Mouse (Mus musculus) layer of hippocampus, postnatal 10 days (tissue): ENCODE results near the gene Dnajc5. TPM values are rescaled to one million over a fixed set of nuclear protein-coding genes. Genes with fewer than 3 reads are reported as not detected.

ENCODE experiments used
- microRNA-seq, 2 experiments: library from miRNA; unstranded; fragments of <30 nt; microRNA quantifications; one replicate each; pipeline ENCODE4 v1.2.0; 2021
- total RNA-seq, 2 experiments: library from RNA; stranded (reverse); gene quantifications; 2 replicates each; pipeline ENCODE4 v1.2.3; 2021

Gene Dnajc5
- total RNA-seq, 2 experiments from 2014 or later: 253 to 296 TPM

Small RNAs within 50 kb of the gene (microRNA-seq; reads per million reads assigned to microRNA genes)
- gene Mir7006: 0 reads per million in 2 experiments

Other genes with a start within 250 kb of the Dnajc5 start
- gene Gmeb2, start 232.4 kb upstream of the Dnajc5 start, total RNA-seq: 10 to 100 TPM; 17.5 to 18.6 TPM
- 1,000 to 10,000 TPM in 1 of 2 experiments, 100 to 1,000 TPM in 1; 968 to 1,016 TPM for gene Stmn3, start 206.0 kb upstream of the Dnajc5 start, total RNA-seq
- gene Rtel1, start 200.7 kb upstream of the Dnajc5 start, total RNA-seq: 10 to 100 TPM; 39.5 to 46.1 TPM
- gene Zgpat, start 155.6 kb upstream of the Dnajc5 start, total RNA-seq: 10 to 100 TPM; 64.3 to 74.5 TPM
- gene Arfrp1, start 155.1 kb upstream of the Dnajc5 start, total RNA-seq: 10 to 100 TPM; 35.4 to 40.8 TPM
- 10 to 100 TPM; 30.3 to 32.0 TPM for gene Lime1, start 140.4 kb upstream of the Dnajc5 start, total RNA-seq
- gene Zbtb46, start 61.1 kb upstream of the Dnajc5 start, total RNA-seq: 10 to 100 TPM; 14.7 to 17.5 TPM
- gene Abhd16b, start 27.3 kb upstream of the Dnajc5 start, total RNA-seq: not detected
- 10 to 100 TPM; 75.7 to 87.8 TPM for gene Tpd52l2, start 23.3 kb upstream of the Dnajc5 start, total RNA-seq
- 10 to 100 TPM; 40.4 to 44.3 TPM for gene Uckl1, start 64.4 kb downstream of the Dnajc5 start, total RNA-seq
- gene Prpf6, start 71.4 kb downstream of the Dnajc5 start, total RNA-seq: 10 to 100 TPM; 52.8 to 53.2 TPM
- 100 to 1,000 TPM; 134 to 158 TPM for gene Zfp512b, start 72.3 kb downstream of the Dnajc5 start, total RNA-seq
- gene Samd10, start 78.7 kb downstream of the Dnajc5 start, total RNA-seq: 10 to 100 TPM; 20.9 to 21.7 TPM
- not detected for gene Gm29797, start 136.5 kb downstream of the Dnajc5 start, total RNA-seq
- gene Sox18, start 151.2 kb downstream of the Dnajc5 start, total RNA-seq: 10 to 100 TPM; 18.1 to 20.2 TPM
- gene Tcea2, start 159.8 kb downstream of the Dnajc5 start, total RNA-seq: 10 to 100 TPM; 49.9 to 58.4 TPM
- gene Rgs19, start 173.5 kb downstream of the Dnajc5 start, total RNA-seq: 10 to 100 TPM; 55.1 to 59.7 TPM
- gene Lkaaear1, start 178.0 kb downstream of the Dnajc5 start, total RNA-seq: not detected
- gene Oprl1, start 194.5 kb downstream of the Dnajc5 start, total RNA-seq: 10 to 100 TPM; 52.9 to 62.8 TPM
- 10 to 100 TPM; 38.0 to 46.5 TPM for gene Myt1, start 242.8 kb downstream of the Dnajc5 start, total RNA-seq